Mouse (Mus musculus): Measurements from ENCODE around the gene Mrpl23.
A peak's percentile ranks its signal among the peaks of the same experiment; 100 is the strongest.

Mrpl23 gene

DNA sequence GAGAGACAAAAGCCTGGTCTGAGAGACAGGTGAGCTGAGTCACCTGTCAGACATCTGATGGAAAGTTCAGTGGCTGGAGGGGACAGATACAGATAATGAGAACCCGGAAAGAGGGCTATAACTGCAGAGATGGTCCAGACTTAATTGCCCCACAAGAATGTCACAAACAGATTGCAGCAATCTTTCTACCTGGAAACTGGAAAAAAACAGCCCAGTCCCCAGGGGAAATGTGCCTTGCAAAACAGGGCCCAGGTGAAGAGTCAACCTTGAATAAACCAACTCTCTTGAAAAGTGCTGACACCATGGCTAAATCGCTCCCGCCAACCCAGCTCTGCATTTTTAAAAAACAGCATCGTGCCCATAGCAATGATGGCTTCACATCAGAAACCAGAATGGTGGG, 12.2 kb upstream of the Mrpl23 start:
- no peak for DNase-seq (ENCODE audit: low read depth, low spot score)

DNA sequence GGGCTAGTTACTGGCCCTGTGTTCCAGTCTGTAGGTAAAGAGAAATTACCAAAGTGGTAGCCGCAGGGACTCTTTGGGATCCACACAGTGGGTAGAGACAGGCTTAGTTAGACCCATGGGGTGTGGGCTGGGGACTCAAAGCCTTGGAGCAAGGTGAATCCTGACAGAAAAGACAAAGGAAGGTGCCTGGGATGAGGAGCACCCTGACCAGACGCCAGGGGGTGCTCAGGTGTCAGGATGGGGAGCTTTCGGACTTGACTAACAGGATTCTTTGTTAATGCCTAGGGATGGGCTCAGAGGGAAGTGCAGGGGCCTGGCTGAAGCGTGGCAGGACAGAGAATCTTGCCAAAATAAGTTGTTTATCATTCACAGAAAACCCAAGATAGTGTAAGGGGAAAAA, 10.1 kb upstream of the Mrpl23 start:
- no peak for DNase-seq (ENCODE audit: low read depth, low spot score)

DNA sequence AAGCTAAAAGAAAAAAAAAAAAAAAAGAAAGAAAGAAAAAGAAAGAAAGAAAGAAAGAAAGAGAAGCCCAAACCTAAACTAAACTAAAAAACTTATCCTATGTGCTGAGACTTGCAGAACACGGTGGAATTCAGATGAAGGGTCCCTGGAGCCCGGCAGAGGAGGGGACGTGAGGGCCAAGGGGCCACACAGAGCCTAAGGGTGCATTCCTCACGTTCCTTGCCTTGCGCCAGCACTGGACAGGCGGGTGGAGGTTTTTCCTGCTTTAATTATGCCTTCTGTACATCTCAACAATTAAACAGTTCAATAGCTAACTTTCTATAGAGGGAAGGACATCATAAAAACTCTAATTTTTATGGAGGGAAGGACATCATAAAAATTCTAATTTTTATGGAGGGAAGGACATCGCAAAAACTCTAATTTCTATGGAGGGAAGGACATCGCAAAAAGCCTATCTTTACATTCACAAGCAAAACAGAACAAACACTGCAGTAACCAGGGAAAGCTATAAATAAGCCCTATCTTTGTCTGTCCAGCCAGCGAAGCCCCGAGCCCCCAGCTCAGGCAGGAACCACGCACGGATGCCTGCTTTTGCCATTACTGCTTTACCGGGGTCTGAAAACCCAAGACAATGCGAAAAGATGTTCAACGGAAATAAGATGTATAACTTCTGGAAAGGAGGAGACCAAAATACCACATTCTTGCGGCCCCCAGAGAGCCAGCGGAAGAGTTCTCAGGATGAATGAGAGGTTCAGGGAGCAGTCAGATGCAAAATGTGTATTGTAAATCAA, 9.1 kb upstream of the Mrpl23 start:
- peak; percentile 71 for DNase-seq (ENCODE audit: low read depth, low spot score)

DNA sequence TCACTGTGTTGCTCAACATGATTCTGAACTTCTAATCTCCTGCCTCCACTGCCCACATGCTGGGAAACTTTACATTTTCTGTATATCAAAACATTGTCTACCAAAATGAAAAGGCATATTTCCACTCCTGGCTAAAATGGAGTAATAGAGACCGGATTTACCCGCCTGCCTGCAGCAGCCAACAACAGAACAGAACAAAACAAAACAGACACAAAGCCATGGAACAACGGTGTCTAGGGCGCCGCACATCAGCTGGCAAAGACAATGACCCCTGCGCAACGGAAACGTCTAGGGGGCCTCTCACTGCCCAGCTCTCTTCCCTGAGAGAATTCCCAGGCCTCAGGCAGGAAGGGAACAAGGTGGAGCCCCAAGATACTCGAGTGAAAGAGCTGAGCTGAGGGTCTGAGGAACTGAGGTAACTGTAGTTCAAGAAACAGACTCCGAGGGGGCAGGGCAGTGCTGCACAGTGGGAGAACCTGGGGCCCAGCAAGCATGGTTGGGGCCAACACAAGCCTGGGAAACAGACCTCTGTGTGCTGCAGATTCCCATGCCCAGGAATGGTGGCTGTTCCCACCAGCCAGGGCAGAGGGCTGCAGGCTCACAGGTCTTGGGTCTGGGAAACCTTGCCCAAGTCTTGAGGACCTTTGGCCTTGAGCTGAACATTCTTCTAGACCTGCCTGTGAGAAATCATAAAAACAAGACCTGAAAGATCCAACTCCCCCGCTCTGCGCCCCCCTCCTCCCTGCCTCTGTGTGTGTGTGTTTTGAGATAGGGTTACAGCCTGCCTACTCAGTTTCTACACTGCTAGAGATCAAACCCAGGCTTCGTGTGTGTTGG, 6.9 kb upstream of the Mrpl23 start:
- DNase-seq (ENCODE audit: low read depth, low spot score), result no peak

DNA sequence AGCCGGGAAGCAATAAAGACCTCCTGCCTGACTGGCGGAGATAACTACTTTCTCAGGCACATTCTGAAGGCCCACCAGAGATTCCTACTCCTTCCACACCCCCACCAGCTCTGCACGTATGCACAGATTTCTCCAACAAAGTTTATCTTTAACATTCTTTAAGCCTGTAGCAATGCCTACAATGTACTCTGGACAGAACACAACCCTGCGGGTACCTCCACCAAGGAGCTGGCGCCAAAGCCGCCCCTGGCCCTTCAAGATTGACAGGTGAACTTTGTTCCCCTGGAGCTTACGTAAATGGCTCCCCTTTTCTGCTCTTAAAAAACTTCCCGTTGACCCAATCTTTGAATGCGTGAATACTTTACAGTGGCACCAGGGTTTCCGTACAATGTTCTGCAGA, 3.1 kb upstream of the Mrpl23 start:
- no peak for DNase-seq (ENCODE audit: low read depth, low spot score)

DNA sequence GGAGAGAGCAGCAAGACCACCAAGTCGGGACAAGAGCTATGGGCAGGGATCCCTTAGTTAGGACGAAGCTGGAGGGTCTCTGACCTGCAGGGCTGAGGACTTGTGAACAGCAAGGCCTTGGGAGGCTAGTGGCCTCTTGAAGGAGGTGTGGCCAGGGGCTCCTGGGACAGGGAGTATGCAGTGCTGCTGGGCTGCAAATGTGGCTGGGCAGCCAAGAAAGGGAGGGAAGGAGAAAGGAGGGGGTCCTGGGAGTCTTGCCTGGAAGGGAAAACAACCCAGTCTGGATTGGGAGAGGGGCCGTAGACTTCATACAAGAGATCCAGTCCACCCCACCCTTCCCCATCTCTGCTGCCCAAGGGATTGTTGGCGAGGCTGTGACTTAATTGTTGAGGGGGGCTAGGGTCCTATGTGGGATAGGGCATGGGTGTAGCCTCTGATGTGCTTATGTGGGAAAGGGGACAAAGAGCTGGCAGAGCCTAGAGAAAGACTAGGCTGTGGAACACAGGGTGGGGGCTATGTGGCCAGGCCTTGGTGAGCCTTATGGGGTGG, 439 bp upstream of the Mrpl23 start:
- DNase-seq (ENCODE audit: low read depth, low spot score), result no peak

DNA sequence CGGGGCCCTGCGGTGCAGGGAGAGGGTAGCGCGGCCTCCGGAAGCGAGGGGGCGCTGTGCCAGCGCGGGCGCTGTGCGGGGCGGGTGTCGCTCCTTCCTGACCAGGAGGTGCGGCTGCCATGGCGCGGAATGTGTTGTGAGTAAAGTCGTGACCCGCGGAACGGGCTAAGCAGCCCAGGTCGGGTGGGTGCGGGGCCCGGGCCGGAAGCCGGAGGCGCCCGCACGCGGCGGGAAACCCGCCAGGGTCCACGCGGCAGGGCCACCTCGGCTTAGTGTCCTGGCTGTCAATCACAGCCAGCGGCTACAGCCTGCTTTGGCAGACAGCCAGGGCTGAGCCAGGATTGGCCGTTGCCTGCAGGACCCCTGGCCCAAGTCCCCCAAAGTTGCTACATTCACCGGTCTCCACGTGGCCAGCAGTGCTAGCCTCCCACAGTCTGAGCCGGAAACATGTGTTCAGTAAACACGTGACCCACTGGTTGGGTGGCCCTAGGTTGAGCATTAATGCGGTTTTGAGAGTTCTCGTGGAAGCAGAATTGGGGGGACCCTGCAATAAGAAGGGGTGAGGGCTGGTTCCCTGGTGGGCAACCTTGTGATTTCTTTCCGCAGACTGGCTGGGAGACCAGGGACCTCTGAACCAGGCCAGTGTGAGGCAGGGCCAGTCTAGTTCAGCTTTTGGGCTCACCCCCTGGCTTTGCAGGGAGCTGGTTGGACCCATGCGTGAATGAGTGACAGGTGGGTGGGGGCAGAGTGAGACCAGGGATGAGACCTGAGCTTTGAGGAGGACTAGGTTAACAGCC, 771 bp downstream of the Mrpl23 start:
- peak; percentile 91 for DNase-seq (ENCODE audit: low read depth, low spot score)

DNA sequence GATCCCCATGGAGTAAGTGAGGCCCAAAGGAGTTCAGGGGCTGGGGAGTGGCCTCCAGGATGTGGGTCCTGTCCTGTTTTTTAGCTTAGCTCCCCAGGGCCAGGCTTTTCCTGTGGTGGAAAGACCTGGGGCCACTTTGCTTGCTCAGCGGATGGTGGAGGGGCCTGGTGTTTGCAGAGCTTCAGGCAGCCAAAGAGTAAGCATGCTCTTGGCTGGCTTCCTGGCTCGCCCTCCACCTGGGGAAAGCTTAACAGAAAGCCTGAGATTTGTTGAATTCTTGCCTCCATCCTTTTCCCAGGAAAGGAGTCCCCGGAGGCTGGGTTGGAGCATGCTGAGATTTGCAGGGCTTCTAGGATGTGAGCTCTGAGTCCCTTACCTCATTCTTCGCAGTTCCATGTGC, 2.6 kb downstream of the Mrpl23 start:
- DNase-seq (ENCODE audit: low read depth, low spot score), result no peak

DNA sequence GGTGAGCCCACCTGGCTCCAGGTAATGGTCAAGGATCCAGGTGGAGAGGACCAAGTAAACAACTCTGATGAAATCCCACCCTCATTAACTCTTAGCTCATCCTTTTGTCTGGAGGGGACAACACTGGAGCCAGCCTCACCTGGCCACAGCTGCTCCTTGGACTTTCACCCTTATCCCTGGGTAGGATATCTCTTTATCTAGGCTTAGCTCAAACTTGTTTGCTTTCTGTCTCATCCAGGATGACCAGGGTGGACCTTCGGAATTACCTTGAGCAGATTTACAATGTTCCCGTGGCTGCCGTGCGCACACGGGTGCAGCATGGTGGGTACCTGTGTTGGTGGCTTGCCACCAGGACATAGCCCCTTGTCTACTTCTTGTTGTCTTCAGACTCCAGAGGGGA, 3.3 kb downstream of the Mrpl23 start:
- DNase-seq (ENCODE audit: low read depth, low spot score), result no peak

DNA sequence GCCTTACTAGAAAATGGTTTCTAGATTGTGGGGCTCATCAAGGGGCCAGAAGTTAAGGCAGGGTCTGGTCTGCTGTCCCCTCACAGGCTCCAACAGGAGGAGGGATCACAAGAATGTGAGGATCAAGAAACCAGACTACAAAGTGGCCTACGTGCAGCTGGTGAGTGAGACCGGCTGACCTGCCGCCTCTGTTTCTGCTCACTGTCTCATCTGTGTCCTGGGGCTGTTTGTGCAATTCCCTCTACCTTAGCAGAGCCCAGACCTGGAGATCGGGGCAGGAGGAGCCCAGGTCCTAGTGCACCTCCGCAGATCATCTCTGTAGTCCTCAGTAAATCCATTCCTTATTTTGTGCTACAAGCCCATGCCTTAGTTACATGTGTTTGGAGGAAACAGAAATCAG, 4.7 kb downstream of the Mrpl23 start:
- DNase-seq (ENCODE audit: low read depth, low spot score), result no peak

DNA sequence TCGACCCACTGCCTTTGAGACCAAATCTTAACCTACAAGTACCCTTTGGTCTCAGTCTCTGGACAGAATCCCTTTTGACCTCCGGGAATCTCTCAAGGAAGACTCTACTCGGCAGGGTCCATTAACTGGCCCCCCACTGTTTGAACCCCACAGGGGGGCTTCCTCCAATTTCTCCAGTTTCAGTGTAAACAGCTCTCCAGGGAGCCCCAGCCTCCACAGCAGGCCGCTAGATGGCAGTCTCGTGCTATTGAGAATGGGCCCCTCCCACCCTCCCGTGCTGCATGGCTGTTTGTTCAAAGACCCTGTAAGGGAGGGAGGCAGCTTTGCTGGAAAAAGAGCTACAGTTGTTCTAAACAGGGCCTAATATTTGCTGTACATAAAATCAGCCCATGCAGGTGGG, 5.4 kb downstream of the Mrpl23 start:
- peak; percentile 89 for DNase-seq (ENCODE audit: low read depth, low spot score)

DNA sequence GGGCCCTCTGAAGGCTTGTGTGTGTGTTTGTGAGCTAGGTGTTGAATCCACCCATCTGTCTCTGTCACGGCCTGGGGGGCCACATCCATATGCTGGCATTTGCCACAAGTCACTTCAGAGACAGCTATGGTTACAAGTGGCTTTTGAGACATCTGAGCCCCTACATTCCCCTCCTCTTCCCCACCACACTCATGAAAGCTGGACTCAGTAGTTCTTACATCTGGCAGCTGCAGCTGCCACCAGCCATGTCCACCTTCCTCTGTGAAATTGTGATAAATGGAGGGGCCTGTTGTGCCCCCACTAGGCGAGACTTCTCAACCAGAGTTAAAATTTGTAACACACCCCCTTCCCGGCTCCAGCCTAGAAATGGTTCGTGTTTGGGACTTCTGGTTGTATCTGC, 5.8 kb downstream of the Mrpl23 start:
- no peak for DNase-seq (ENCODE audit: low read depth, low spot score)

DNA sequence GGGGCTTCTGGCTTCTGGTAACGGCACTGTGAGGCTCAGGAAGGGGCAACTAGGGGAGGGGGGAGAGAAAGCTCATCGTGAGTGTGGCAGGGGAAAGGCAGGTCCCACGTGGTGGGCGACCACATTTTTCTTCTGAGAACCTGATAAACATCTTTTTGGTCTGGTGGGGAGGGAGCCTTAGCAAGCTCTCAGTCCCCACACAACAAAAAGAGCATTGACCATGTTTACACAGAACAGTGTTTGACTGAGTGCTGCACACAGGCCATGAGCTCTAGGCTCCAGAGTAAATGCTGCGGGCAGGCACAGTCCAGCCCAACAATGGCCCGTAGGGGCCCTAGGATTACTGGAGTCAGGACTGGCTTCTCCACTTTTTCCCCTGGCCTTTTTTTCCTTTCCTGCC, 6.3 kb downstream of the Mrpl23 start:
- DNase-seq (ENCODE audit: low read depth, low spot score), result no peak

DNA sequence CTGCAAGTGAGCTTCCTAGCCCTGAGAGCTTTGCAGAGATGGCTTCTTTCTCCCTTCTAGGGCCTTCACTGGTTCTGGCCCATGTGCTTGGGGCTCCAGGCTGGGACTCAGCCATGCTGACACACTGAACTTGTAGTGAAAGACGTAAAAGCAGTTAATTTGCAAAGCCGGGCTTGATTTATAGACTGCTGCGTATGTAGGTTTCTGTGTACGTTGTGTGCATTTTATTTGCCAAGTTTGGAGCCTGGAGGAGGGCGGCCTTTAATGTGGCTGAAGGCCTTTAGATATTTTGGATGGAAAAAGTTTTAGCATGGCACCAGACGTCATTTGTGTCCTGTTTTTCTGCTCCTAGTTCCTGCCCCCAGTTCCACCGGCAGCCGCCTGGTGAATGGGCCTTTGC, 7.3 kb downstream of the Mrpl23 start:
- no peak for DNase-seq (ENCODE audit: low read depth, low spot score)

DNA sequence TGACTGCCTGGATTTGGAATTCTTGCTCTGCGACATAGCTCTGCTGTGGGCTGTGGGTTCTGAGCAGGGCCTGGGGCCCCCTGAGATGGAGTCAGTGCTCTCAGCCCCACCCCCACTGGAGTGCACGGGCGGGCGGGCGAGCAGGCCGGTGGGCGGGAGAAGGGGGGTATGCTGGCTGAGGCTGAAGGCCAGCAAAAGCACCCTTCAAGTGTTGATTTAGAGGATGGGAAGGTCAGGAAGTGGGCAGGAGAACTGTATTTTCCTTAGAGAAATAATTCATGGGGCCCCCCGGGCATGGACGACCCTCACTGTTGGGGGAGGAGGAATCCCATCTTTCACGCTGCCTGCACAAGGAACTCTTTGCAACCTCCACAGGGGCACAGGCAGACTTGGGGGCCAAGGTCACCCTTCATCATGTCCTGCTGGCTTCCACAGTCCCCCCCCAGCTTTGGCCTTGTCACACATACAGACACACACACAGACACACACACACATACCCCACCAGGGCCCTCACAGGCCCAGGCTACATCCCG, 10.4 kb downstream of the Mrpl23 start:
- DNase-seq (ENCODE audit: low read depth, low spot score), result peak; percentile 88

DNA sequence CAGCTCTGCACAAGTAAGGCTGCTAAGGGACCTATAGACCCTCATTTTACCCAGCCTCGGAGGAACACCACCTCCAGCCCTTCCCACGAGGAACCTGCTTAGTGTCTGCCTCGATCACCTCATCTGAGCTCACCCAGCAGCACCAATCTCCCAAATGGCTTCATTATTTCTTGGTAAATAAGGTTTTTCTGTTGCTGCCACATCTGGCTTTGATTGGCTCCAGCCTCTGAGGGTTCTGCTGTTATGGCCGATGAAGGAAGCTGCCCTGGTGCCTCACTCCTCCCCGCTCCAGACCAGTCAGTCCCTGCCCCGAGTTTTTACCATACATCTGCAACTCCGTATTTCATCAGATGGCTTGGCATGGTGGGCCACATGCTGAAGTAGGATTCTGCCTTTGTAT, 13.5 kb downstream of the Mrpl23 start:
- no peak for DNase-seq (ENCODE audit: low read depth, low spot score)

DNA sequence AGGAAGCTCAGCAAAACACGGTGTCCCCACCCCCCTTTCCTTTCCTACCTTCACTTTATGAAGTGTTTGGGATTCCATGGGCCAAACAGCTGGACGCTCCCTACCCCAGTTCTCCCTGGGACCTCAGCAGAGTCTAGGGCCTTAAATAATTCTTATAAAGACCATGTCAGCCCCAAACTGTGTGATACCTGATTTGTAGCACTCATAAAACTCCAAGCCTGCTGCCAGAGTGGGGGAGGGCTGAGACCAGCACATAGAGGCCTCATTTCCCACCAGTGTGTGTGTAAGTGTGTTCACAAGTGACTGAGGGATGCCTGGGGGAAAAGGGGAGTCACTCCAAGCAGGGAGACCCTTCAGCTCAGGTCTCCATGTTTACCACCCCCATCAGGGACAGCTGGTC, 15.4 kb downstream of the Mrpl23 start:
- DNase-seq (ENCODE audit: low read depth, low spot score), result no peak

DNA sequence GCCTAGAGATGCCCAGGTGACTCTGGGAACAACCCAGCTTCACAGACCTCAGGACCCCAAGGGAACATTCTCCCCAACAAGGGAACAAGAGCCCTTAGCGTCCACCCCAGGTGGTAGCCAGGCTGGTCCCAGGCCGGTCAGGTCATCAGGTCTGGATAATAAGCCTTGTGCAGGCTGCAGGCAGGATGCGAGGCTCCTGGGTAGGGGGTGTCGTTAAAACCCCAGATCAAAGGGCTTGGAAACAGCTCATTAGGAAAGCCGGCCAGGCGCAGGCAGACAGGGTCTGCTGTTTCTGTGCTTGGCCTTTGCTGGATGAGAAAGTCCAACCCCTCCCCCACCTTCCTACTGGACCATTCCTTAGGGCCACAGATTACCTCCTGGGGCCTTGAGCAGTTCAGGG, 16.2 kb downstream of the Mrpl23 start:
- DNase-seq (ENCODE audit: low read depth, low spot score), result no peak

DNA sequence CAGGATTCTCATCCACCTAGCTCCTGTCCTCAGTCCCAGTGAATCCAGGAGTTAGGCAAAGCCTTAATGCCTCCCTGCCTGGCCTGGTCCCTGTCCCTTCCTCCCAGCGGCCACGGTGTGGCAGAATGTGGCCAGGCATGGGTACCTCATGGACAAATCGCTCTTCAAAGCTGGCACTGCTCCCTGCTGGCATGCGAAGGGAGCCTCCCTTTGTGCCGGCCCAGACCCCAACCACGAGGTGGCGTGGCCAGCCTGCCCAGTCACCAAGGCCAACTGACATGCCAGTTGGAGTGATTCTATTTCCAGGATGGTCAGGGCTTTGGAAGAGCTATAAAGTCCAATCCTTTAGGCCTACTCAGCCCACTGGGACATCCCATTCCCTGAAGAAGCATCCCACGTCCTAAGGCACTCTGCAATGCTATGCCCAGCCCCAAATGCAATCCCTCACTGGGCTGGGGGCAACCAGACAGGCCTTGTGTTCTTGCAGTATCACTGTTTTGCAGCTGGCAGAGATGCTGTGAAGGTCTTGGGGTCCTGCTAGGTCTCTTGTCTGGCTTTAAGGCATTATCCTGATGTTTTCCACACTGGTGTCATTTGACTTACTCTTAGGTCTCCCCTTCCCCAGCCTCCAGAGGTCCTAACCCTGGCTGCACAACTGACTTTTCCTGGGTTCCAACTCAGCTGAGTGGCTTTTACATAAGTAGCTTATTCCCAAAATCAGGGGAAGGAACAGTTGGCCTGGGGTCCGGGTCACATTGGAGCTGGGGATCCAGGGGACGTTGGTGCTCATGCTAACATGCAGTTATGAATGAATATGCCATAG, 17.7 kb downstream of the Mrpl23 start:
- DNase-seq (ENCODE audit: low read depth, low spot score), result no peak

DNA sequence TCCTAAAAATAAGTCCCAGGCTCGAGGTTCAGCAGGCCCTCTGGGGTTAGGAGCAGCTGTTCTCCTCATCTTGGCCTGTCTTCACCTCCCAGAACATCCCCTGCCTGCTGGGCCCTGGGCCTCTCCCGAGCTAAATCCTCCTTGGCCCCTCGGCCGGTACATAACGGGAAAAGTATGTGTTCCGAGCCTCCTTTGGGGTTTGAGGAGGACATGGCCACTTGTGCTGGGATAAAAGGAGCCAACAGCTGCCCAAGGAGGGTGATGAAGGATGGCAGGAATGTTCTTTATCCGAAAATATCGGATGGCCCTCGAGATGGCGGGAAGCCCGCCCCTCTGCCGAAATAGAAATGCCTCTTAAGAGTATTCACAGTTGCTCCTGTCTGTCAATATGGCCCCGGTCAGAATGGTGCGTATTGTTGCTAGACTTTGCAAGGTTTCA, 18.5 kb downstream of the Mrpl23 start:
- no peak for DNase-seq (ENCODE audit: low read depth, low spot score)

DNA sequence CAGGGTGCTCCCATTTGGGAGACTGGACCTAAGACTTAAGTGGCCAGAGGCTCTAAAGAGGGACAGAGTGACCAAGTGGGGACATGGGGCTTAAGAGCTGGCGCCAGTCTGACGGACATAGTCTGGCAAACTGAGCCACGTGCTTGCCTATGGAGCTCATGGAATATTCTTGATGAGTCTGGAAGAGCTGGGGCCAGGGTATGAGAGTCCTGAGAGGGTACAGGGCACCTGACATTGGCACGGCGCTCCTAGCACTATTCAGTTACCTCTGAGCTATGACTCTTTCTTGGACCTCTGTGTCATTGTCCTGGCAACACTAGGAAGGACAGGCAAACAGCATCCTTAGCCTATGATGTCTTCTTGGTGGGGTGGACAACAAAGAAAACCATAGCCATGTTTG, 19.2 kb downstream of the Mrpl23 start:
- DNase-seq (ENCODE audit: low read depth, low spot score), result no peak

Measured in mesoderm, embryonic 11.5 days (tissue).